Mouse (Mus musculus) skeletal muscle tissue, adult 2 months (tissue): ENCODE results near the gene Cetn4.

ENCODE experiments used
- DNase-seq: peaks from one replicate; pipeline ENCODE4 v3.0.0-alpha.2; 2012; ENCODE audit warnings: low read depth, low spot score

Gene Cetn4

DNA sequence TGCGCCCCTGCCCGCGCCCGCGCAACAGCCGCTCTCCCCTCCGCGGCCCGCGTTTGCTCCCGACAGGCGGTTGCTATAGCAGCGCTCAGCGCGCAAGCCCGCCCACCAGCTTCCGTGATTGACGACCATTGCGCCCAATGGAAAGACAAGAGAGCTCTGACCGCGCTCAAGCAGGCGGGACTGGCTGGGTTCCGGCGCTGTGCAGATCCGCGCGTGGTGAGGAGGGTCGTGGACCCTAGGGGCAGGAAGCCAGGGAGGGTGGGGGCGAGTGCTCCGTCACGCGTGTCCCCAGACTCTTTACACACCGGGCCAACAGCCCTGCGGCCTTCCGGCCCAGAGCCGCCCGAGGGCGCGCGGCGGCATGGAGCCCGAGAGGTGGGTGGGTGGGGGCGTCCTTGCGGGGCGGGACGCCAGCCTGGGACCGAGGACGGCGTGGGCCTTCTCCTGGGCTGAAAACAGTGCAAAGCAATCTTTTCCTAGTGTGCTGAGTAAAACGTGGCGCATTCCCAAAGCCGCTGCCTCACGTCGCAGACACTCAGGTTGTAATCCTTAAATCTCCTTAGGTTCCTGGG lies at the start of gene Cetn4, which contains the start of gene Bbs12:
Gene Cetn4 (minus strand): TSS at position 339 of the 572 bp plus-strand sequence.
Gene Bbs12 (plus strand): TSS at position 185 of the 572 bp plus-strand sequence.
- DNase-seq: peak; percentile 93

DNA sequence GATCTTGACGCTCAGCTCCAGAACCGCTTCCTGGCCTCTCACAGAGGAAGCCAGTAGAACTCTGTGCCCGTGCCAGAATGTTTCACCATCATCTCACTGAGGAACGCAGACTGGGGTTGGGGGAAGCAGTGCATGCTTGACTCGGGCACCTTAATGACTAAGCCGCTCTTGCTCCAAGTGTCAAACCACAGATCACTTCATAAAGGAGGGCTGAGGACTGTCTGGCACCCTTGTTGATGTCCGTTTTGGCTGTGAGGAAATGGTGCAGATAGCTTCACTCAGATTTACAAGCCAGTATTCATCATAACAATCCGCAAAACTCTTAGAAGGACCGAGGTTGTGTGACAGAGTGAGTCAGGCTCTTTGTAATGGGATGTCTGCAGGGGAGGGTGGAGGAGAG lies 48.2 kb upstream of the Cetn4 start:
- DNase-seq: peak; percentile 50

DNA sequence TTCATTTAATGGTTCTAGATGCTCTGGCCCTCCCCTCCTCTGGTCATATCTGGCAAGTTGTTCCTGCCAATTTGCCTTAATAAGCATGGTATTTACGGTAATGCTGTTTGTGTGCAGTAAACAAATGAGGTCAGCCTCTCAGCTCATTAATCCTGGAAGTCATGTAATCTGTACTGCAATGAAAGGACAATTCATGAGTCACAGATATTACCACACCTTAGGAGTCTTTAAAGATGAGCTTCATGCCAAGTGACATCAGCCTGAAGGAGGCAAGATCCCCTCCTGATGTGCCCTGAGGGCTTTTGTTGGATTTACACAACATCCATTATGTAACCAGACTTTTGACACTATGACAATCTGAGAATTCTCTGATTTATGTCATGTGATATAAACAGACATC lies 42.2 kb upstream of the Cetn4 start:
- DNase-seq: peak; percentile 71

DNA sequence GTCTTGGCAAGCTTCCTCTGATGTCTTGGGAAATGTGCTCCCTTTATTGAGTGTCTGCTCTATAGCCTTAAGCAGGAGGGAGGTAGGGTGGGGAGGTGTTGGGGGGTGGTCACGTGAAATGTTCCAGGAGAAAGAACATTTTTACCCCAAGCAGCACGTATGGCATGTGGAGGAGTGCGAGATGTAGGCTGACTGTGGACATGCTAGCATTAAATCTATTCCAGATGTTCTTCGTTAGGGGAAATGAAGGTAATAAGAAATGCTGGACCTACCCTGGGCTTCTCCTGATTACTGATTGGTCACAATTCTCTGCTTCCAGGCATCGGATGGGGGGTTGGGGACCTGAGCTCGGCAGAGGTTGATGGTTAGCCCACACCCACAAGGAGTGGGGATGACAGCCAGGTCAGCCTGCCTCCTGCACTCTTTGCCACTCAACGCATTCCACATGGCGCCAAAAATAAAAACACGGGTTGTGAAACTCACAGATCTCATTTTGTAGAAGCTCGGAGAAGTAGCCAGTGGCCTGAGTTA lies 41.5 kb upstream of the Cetn4 start:
- peak; percentile 70 for DNase-seq

DNA sequence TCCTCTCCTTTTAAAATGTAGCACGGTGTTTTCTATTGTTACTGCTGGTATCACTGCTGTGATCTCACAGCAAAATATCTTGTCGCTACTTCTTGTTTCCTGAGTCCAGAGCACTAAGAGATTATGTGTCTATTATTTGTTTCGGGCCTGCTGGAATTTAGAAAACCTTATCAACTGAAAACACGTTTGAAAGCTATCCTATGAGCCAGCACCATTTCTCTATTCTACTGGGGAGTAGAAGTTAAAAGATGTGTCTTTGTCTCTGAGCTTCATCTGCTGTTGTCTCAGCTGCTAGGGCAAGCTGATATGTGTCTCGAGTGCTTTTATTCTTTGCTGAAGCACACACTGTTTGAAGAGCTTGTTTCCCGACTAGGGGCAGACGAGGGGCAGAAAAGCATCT lies 37.9 kb upstream of the Cetn4 start:
- no peak for DNase-seq

DNA sequence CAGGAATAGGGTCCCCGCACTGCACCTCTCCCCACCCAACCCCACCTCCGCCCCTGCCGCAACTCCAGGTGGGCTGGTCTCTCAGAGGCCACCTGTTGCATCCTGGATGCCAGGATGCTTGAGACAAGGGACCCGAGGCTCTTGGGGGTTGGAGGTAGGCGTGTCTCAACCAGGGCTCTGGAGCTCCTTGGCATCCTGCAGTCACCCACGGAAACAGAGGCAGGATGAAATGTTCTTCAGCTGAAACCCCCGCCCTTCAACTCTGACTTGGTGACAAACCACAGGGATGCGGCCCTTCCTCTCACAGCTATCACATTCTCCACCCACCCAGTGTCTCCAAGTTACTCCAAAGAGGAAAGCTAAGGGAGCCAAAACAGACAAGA lies 36.6 kb upstream of the Cetn4 start:
- DNase-seq: no peak

DNA sequence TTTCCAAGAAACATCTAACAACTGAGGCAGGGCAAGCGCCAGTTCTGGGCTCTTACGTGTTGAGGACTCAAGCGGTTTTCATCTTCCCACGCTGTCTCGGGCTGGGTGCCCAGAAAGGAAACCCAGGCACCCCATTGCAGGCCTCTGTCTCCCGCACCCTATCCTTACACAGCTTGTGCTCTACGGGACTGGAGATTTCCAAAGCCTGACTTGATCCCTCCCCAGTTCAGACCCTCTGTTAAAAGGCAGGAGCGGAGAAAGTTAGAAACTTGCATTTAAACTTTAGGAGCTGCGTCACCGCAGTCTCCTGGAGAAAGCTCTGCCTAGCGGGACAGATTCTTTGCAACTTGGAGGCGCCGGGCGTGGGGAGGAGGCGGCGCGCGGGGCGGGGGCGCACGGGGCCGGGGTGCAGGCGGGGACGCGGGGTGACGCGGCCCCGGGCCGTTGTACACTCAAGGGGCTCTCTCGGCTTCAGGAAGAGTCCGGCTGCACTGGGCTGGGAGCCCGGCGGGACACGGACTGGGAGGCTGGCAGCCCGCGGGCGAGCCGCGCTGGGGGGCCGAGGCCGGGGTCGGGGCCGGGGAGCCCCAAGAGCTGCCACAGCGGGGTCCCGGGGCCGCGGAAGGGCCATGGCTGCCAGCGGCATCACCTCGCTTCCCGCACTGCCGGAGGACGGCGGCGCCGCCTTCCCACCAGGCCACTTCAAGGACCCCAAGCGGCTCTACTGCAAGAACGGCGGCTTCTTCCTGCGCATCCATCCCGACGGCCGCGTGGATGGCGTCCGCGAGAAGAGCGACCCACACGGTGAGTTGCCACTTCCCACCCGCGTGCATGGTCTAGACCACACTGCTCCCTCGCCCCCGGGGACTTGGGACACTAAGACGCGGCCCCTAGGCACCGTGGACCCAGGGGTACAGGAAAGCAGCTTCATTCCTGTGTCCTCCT lies 36.0 kb upstream of the Cetn4 start, which contains the start of gene Fgf2:
Gene Fgf2 (plus strand): TSS at position 126 of the 945 bp plus-strand sequence.
- DNase-seq: peak; percentile 47

DNA sequence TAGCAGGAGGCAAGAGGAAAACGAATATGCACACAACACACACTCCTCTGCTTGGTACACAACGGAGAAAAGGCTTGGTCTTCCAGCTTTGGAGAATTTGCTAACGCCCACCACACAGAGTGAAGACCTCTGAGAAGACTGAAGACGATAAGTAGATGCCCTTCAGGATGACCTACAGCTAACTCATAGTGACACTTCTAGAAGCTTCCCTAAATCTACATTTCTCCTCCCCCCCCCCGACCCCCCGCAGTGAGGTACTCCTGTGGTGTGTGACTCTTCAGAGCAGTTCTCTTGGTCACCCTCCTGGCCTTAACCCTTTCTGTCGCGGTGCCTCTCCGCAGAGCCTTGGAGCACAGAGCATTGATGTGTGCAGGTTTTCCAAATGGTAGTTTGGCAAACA lies 35.2 kb upstream of the Cetn4 start:
- DNase-seq: no peak

DNA sequence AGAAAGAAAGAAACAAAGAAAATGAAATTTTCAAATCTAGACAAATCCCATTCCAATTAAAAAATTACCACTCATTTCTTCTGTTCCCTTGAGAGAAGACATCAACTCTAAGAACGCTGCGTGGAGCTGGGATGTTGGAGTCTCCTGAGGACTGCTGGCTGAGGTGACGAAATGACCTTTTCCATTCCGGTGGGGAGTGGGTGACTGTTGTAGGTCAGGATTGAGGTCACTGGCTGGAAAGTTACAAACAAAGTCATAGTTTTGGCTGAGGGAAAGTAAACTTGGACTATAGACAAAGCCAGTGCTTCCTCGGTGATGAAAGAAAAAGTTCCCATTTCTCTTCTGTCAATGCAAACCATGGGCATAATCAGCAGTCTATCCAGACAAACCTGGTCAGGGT lies 30.3 kb upstream of the Cetn4 start:
- DNase-seq: peak; percentile 41

DNA sequence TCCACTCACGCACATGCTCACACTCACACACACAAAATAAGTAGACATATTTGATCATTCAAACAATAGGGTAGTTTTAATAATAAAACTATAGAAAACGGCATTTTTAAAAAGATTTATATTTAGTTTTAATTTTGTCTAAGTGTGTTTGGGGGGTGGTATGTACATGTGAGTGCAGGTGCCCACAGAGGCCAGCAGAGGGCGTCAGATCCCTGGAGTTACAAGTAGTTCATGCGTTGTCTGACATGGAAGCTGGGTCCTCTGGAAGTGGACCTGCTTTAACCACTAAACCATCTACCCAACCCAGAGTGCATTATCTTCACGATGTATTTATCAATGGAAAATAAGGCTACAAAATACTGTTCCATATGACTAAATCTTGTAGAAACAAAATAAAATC lies 28.6 kb upstream of the Cetn4 start:
- DNase-seq: peak; percentile 73

DNA sequence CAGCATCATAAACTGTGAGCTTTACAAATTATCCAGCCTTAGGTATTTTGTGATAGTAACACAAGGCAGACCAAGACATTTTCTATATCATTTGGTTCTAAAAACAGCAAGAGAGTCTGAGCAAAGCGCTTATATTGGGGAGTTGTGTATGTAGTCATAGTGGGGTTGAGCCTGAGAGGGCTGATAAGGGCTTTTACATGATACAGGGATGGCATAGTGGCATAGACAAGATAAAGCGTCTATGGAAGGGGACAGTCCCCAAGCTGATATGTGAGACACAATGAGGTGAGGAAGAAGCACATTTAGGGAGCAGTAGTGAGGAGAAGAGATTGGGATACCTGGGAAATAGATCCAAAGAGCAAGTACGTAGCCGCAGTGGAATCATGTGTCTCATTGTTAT lies 21.5 kb upstream of the Cetn4 start:
- DNase-seq: no peak

DNA sequence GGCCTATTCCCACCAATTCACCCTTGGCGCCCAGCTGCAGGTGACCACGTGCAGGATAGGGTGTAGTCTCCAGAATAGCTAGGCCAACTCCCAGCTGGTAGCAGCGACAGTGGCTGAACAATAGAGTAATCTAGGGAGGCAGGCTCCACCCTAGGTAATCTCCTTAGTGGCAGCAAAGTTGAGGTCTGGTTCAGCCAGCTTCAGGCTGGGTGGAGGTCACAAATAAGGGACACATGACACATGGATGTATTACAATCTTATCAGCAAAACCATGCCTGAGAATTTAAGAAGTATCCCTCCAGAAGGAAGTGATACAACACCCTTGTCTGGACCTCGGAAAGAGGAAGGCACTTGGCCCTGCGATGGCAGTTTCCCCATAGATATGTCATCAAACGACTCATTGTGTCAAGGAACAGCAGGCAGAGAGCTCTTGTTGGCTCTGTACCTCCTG lies 19.5 kb upstream of the Cetn4 start:
- DNase-seq: no peak

DNA sequence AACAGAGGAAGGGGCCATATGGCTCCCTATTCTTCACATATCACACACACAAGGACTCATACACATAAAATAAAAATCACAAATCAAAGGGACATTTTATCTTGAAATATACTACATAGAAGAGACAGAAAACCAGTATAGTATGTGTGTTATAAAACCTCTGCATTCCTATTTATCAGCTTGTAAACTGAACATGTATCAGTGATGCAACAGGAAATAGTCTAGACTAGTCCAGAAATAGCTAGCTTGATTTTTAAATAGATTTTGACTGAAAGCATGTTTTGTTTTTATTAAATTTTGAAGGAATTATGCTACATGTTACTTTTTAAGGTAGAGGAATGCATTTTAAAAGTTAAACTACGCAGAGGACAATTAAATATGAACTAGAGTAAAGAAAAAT lies 17.5 kb upstream of the Cetn4 start:
- no peak for DNase-seq

DNA sequence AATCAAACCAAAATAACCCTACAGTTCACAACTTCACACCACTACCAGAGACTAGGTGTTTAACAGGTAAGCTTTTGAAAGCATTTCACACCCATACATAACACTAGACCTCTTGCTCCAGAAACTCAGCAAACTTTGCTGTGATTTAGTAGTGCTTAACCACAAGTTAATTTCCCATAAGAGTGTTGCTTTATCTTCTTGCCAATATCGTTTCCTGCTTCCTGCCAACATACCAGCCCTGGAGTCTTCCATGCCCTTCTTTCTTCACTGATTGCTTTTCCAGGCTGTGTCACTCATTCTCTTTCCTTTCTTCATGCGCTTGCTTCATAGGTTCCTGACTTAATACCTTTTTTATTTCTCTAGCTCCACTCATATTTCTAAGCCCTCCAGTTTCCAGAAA lies 16.0 kb upstream of the Cetn4 start:
- no peak for DNase-seq

DNA sequence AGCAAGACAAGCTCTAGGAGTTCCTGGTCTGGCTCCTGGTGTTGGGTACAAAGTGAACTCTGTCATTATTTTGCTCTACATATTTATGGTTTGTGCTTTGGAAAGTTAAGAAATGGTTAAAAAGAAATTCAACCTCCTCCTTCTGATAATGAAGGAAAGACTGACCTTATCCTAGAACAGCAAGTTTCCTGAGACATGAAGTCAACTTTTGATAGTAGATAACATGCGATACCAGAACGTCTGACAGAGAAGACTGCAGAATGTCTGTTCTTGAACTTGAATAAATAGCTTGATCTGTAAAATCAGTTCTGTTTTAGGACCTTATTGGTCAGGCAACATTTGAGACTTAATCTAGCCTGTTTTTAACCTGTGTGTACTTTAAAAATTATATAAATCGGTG lies 14.1 kb upstream of the Cetn4 start:
- no peak for DNase-seq

DNA sequence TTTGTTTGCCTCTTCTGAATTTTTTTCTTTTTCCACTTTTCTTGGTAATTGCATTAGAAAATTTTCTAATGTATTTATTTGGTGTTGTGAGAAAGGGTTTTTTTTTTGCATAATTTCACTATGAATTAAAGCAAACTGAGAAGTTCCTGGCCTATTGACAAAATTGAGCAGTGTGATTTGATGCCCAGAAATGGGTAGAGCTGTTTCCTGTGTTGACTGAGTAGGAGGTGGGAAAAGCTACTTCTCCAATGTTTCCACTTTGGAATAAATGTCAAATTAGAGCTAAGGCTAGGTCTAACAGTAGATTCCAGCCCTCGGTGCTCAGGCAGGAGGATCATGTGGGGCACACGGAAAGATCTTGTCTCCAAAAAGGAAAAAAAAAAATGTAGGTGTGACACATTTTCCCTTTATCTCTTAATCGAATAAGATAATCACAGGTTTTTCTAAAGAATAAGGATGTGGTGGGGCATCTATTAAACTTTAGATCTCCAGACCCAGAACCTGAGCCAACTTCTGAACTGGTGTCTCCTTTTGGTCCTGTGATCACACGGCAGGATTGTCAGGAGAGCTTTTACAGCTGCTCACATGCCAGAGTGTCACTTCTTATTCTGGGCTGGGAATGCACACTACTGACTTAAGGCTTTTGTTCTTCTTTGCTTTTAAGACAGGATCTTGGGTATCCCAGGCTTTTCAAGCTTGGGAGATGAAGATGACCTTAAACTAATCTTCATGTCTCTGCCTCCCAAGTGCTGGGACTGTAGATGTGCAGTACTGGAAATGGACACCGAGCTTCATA lies 13.0 kb upstream of the Cetn4 start:
- no peak for DNase-seq

DNA sequence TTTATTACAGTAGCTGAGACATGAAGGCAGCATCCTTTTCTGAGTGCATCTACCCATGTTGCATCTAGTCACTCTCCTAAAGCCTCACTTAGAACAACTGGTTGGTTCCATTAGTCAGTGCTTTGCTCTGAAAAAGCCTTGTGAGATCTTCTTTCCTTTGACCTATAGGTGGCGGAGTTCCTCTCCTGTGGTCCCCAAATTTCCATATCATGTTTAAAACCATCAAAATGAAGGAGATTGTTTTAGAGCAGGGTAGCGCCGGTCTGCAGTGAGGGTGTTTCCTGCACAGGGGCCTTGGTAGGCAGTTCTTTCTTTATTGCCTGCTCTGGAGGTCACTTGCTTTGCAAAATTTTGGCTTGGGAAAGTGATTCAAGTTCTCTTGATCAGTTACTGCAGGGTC lies 11.8 kb upstream of the Cetn4 start:
- DNase-seq: no peak

DNA sequence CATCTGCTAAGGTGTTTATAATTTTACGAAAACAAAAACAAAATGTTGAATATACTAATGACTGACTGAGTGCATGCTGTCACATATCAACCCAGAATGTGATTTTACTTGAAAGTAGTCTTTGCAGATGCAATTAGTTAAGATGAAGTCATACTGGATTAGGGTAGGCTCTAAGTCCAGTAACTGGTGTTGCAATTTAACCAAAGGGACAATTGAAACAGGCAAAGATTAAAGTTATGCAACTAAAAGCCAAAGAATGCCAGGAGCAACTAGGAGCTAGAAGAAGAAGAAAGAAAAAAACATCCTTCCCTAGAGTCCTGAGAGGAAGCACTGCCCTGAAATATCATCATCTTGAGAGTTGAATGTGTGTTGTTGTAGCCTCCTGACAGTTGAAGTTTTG lies 3.7 kb upstream of the Cetn4 start:
- peak; percentile 39 for DNase-seq

DNA sequence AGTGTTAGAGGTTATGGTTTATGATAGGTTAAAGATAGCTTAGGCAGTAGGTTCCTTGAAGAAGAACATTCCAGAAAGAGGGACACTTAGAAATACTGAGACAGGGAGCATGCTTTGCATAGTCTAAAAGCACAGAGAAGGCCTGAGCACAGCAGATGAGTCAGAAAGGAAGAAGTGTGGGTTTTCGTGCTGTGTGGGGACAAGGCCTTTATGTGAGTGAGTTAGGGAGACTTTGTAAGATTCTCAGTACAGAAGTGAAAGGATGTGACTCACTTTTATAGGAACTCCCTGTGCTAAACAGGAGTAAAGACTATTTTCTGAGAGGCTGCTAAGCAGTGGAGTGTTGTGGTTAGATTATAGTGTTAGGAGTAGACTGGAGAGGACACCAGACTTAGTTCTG lies 863 bp upstream of the Cetn4 start:
- DNase-seq: no peak

DNA sequence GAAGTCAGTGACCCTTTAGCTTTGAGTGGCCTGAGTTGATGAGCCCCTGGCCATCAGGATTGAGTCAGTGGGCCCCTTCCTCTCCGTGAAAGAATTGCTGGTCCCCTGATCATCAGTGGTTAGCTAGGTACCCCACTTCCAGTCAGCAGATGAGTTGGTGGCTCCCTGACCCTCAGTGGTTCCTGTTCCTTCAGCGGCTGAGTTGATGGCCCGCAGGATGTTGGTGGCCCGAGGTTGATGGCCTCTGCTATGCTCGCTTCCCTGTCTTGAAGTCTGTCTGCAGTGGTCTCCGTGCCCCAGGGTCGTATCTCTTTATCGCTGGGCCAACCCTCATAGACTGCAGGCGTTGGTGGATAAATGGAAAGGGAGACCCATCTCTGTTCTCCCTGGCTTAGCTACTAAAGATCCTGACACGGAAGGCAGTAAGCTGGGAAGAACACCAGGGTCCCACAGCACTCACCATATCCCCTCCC lies 575 bp downstream of the Cetn4 start:
- DNase-seq: no peak

DNA sequence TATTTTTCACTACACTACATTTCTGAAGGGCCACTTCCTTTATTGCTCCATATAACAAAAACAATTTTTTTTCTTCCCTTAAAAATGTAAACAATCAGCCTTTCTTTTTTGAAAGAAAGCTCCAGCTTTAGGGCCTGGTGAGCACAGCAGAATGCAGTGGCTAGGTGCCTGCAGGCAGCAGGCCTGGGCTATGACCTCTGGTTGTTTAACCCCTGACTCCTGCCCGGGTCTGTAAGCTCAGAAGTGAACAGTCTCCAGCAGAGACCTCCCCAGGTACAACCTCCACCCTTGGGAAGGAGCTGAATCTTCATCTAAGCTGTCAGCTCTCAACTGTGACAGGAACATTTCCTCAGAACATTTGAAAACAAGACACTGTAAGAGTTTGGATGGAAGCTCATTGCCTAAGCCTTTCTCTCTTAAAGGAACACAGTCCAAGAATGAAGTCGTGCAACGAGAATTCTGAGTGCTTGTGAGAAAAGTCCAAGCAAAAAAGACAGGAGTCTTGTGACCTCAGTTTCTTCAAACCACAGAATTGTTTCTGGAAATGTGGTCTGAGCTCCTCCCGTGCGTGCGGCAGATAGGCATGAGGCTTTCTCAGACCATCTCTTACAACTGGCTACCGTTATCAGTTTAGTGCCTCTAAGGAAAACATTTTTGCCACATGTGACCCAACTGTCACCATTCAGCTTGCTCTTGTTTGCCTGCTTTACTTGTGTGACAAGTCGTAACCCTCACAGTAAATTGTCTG lies 8.9 kb downstream of the Cetn4 start:
- DNase-seq: no peak
